Mouse (Mus musculus) small intestine, adult 2 months (tissue): Measurements from ENCODE around the gene Mark2.

ENCODE experiments used
- CTCF ChIP-seq: fragments of 200-500 bp; IDR thresholded peaks from 2 replicates; pipeline ENCODE4 v1.5.1; 2012; ENCODE audit warnings: low read depth, mild to moderate bottlenecking, control low read depth, inconsistent platforms, low read length, moderate library complexity, mixed read lengths; ENCODE audit not compliant: insufficient replicate concordance, insufficient read length; ENCODE audit errors: extremely low read depth
- POLR2A ChIP-seq: fragments of 200-500 bp; IDR thresholded peaks from 2 replicates; pipeline ENCODE4 v1.6.1; 2012; ENCODE audit warnings: low read depth, mild to moderate bottlenecking, control low read depth, inconsistent platforms, low read length, moderate library complexity

- TF ChIP-seq POLR2A: no peak
- TF ChIP-seq CTCF: no peak
Measured at GRCm38 (mm10) chr19:7349993-7350392, 8.3 kb upstream of the Mark2 start.
